Mouse (Mus musculus) spleen, postnatal 14 days (tissue): ENCODE measurements around the gene Csta1.
A peak's percentile ranks its signal among the peaks of the same experiment; 100 is the strongest.

ENCODE experiments used
- DNase-seq, 2 experiments: peaks; one replicate each; pipeline ENCODE4 v3.0.0; 2021 to 2022; ENCODE audit warnings: low spot score in 2 of 2

The Csta1 gene

GRCm38 (mm10) chr16:36071450-36072379, 59.3 kb downstream of the Csta1 start, which contains the start of the genes Fam162a and Ccdc58:
Gene Fam162a (minus strand): TSS chr16:36071594.
Gene Ccdc58 (plus strand): TSS chr16:36071685.
- peak; percentile 84 to 88 for DNase-seq

- DNase-seq, result no peak
Observed at GRCm38 (mm10) chr16:36071071-36071449, 60.0 kb downstream of the Csta1 start.
